Mouse (Mus musculus): ENCODE measurements at regions not wholly inside any gene's neighbourhood (a gene's known extent, or its start where the extent isn't known, plus 50 kb on each side); places are given as distances from the start of the nearest gene placed in this dataset.
A peak's percentile ranks its signal among the peaks of the same experiment; 100 is the strongest.

DNA sequence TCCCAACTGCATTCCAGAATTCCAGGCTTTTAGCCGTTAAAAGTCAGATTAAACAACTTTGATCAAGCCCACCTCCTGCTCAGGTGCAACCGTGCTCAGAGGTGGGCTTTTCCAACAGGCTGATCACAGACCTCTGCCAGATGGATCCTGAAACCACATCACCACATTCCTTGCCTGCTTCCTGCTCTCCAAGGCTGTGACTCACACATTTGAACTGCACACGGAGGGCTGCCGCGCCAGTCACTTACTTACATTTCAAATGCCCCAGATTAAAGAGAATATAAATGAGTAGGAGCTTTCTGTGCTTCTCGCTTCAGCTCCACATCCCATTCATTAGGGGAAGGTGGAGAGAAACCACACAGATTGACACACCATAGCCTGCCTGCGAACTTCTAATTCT lies 367.6 kb downstream of the Rpl36a-ps1 start:
- Histone ChIP-seq H3K27me3 (no peaks in the 10 kb centered on the region), H3K9me3 (0 out of 2 replicates have a peak, but pooled peaks cover 5% of the 10 kb centered on the region), H3K36me3 (no peaks in the 10 kb centered on the region), H3K4me2 (replicated peaks) (no peak overlapping the region), H3K27ac (replicated peaks) (no peak overlapping the region), H3K4me1 (no peaks in the 10 kb centered on the region), H3K9ac (replicated peaks) (no peak overlapping the region), H3K4me3 (no peak overlapping the region)
- WGBS = 59% methylated on average over 7 of the region's 7 CpGs
- no peak for ATAC-seq (ENCODE audit: low FRiP score, low read depth)

DNA sequence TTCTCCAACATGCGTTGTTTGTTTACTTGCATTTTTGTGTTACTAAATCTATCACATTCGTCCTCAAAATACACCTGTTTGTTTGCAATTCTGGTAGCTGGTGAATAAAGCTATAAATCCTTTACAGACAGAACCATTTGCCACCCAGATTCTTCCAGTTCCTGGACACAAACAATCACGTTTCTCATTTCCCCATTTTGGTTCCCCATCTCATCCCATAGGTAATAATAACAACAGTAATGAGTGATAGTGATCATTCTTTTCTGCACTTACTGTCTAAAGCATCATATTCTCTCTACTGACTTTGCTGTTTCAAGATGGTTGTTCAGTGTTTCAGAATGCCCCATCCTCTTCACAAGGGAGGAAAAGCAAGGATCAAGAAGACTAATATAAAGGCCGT lies 368.3 kb downstream of the Rpl36a-ps1 start:
- ATAC-seq (ENCODE audit: low FRiP score, low read depth) = no peak
- no peak overlapping the region for H3K27ac ChIP-seq (replicated peaks)
- 0 out of 2 replicates have a peak, but pooled peaks cover 5% of the 10 kb centered on the region for H3K9me3 ChIP-seq
- no peak overlapping the region for H3K4me3 ChIP-seq
- no peak overlapping the region for H3K4me2 ChIP-seq (replicated peaks)
- H3K4me1 ChIP-seq = no peaks in the 10 kb centered on the region
- no peak overlapping the region for H3K9ac ChIP-seq (replicated peaks)
- no peaks in the 10 kb centered on the region for H3K36me3 ChIP-seq
- H3K27me3 ChIP-seq = no peaks in the 10 kb centered on the region
- 90% methylated on average over 4 of the region's 4 CpGs for WGBS

DNA sequence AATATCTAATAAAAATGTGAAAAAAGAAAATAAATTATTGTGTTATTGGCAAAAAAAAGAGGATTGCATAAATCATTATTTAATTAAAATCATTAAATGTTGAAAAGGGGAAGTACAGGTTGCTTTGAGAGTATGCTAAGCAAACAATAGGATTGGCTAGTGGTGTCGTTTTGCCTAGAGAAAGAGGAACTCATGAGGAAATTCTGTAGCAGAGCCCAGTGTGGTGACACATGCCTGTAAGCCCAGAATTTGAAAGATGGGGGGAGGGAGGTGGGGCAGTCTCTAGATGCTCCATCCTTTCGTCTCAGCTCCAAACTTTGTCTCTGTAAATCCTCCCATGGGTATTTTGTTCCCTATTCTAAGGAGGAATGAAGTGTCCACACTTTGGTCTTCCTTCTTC lies 388.3 kb downstream of the Rpl36a-ps1 start:
- Histone ChIP-seq H3K4me2 (replicated peaks) (no peak overlapping the region), H3K9me3 (no peaks in the 10 kb centered on the region), H3K9ac (replicated peaks) (no peak overlapping the region), H3K27me3 (no peaks in the 10 kb centered on the region), H3K27ac (replicated peaks) (no peak overlapping the region), H3K36me3 (no peaks in the 10 kb centered on the region), H3K4me1 (0 out of 2 replicates have a peak, but pooled peaks cover 3% of the 10 kb centered on the region), H3K4me3 (no peak overlapping the region)
- WGBS = 68% methylated on average over 2 of the region's 2 CpGs
- no peak for ATAC-seq (ENCODE audit: low FRiP score, low read depth)

DNA sequence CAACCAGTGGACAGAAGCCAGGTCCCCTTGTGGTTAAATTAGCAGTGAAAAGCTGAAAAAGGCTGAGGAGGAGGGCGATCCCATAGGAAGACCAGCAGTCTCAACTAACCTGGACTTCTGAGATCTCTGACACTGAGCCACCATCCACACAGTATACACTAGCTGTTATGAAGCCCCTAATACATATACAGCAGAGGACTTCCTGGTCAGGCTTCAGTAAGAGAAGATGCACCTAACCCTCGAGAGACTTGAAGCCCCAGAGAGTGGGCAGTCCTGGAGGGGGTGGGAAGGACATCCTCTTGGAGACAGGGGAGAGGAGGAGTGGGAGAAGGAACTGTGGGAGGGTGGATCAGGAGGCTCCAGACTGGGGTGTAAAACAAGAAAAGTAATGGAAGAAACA lies 397.9 kb downstream of the Rpl36a-ps1 start:
- H3K9ac ChIP-seq (replicated peaks) = no peak overlapping the region
- H3K4me2 ChIP-seq (replicated peaks) = no peak overlapping the region
- H3K27ac ChIP-seq (replicated peaks) = no peak overlapping the region
- H3K4me1 ChIP-seq = no peaks in the 10 kb centered on the region
- H3K9me3 ChIP-seq = no peaks in the 10 kb centered on the region
- WGBS = 89% methylated on average over 2 of the region's 2 CpGs
- H3K4me3 ChIP-seq = no peak overlapping the region
- no peak for ATAC-seq (ENCODE audit: low FRiP score, low read depth)
- H3K27me3 ChIP-seq = no peaks in the 10 kb centered on the region
- no peaks in the 10 kb centered on the region for H3K36me3 ChIP-seq

- 7% methylated on average over 4 of the region's 4 CpGs for WGBS
- H3K9me3 ChIP-seq = no peaks in the 10 kb centered on the region
- no peak overlapping the region for H3K4me3 ChIP-seq
- no peak overlapping the region for H3K9ac ChIP-seq (replicated peaks)
- H3K4me1 ChIP-seq = no peaks in the 10 kb centered on the region
- no peaks in the 10 kb centered on the region for H3K27me3 ChIP-seq
- no peak overlapping the region for H3K27ac ChIP-seq (replicated peaks)
- peak; percentile 84 for ATAC-seq (ENCODE audit: low FRiP score, low read depth)
- no peak overlapping the region for H3K4me2 ChIP-seq (replicated peaks)
- H3K36me3 ChIP-seq = no peaks in the 10 kb centered on the region
Measured at GRCm38 (mm10) chr14:98589846-98590245, 404.3 kb downstream of the Rpl36a-ps1 start.

DNA sequence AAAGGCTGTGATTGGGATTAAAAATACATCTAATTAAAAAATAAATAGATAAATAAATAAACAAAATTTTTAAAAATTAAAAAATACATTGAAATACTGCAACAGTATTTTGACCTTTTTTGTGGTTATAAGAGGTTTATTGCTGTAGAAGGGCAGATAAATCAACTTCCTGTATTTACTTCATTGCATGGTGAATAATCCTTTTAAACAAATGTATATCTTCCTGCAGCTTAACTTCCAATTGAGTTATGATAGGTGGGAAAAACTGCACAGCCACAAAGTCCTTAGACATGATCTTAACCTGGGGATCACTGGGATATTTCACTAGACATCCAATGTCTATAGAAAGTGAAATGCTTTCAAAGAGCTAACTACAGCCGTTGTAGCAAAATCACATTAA lies 402.1 kb upstream of the Dach1 start:
- H3K27me3 ChIP-seq = no peaks in the 10 kb centered on the region
- no peaks in the 10 kb centered on the region for H3K4me1 ChIP-seq
- no peaks in the 10 kb centered on the region for H3K9me3 ChIP-seq
- WGBS = 93% methylated on average over 1 of the region's 1 CpGs
- no peak overlapping the region for H3K4me3 ChIP-seq
- H3K27ac ChIP-seq (replicated peaks) = no peak overlapping the region
- ATAC-seq (ENCODE audit: low FRiP score, low read depth) = no peak
- H3K36me3 ChIP-seq = no peaks in the 10 kb centered on the region
- no peak overlapping the region for H3K4me2 ChIP-seq (replicated peaks)
- no peak overlapping the region for H3K9ac ChIP-seq (replicated peaks)

GRCm38 (mm10) chr14:98562002-98562401 lies 392.4 kb upstream of the Dach1 start:
- no peaks in the 10 kb centered on the region for H3K4me1 ChIP-seq
- H3K27me3 ChIP-seq = no peaks in the 10 kb centered on the region
- no peak for ATAC-seq (ENCODE audit: low FRiP score, low read depth)
- no peaks in the 10 kb centered on the region for H3K36me3 ChIP-seq
- H3K9me3 ChIP-seq = no peaks in the 10 kb centered on the region
- no peak overlapping the region for H3K4me3 ChIP-seq
- no peak overlapping the region for H3K4me2 ChIP-seq (replicated peaks)
- no peak overlapping the region for H3K27ac ChIP-seq (replicated peaks)
- H3K9ac ChIP-seq (replicated peaks) = no peak overlapping the region

- Histone ChIP-seq H3K9ac (replicated peaks) (no peak overlapping the region), H3K36me3 (no peaks in the 10 kb centered on the region), H3K4me1 (peaks cover 8% of the 10 kb centered on the region; the same call in 1 of the 2 replicates), H3K4me3 (no peak overlapping the region), H3K9me3 (no peaks in the 10 kb centered on the region), H3K4me2 (replicated peaks) (no peak overlapping the region), H3K27me3 (no peaks in the 10 kb centered on the region), H3K27ac (replicated peaks) (no peak overlapping the region)
- ATAC-seq (ENCODE audit: low FRiP score, low read depth) = no peak
- WGBS = 98% methylated on average over 1 of the region's 1 CpGs
Measured at GRCm38 (mm10) chr14:98539792-98540191, 370.2 kb upstream of the Dach1 start.

GRCm38 (mm10) chr14:98538267-98538666 lies 368.7 kb upstream of the Dach1 start:
- no peak overlapping the region for H3K4me3 ChIP-seq
- peaks cover 8% of the 10 kb centered on the region; the same call in 1 of the 2 replicates for H3K4me1 ChIP-seq
- H3K9me3 ChIP-seq = no peaks in the 10 kb centered on the region
- no peaks in the 10 kb centered on the region for H3K27me3 ChIP-seq
- ATAC-seq (ENCODE audit: low FRiP score, low read depth) = peak; percentile 70
- no peak overlapping the region for H3K9ac ChIP-seq (replicated peaks)
- no peak overlapping the region for H3K27ac ChIP-seq (replicated peaks)
- H3K4me2 ChIP-seq (replicated peaks) = no peak overlapping the region
- no peaks in the 10 kb centered on the region for H3K36me3 ChIP-seq
- WGBS = 12% methylated on average over 4 of the region's 4 CpGs

DNA sequence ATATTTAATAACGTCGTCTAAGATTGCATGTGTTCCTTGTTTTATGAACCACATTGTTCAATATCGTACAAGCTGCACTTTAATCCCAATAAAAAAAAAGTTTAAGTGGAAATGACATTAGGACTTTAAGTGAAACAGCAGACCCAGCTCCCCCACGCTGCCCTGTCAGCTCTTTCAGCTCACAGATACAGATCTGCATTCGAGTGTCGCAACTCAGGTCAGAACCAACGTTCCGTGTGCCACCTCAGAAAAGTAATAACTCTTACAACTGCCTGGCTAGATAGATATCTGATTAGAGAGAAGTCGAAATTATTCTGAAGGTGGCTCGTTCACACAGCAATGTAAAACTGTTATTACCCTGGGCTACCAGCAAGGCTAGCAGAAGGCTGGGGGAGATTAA lies 364.0 kb upstream of the Dach1 start:
- Histone ChIP-seq H3K4me2 (replicated peaks) (no peak overlapping the region), H3K9me3 (no peaks in the 10 kb centered on the region), H3K9ac (replicated peaks) (no peak overlapping the region), H3K27me3 (no peaks in the 10 kb centered on the region), H3K36me3 (no peaks in the 10 kb centered on the region), H3K4me1 (peaks cover 8% of the 10 kb centered on the region; the same call in 1 of the 2 replicates), H3K4me3 (no peak overlapping the region), H3K27ac (replicated peaks) (no peak overlapping the region)
- 87% methylated on average over 10 of the region's 10 CpGs for WGBS
- ATAC-seq (ENCODE audit: low FRiP score, low read depth) = no peak

- Histone ChIP-seq H3K9ac (replicated peaks) (no peak overlapping the region), H3K36me3 (no peaks in the 10 kb centered on the region), H3K27me3 (no peaks in the 10 kb centered on the region), H3K4me1 (no peaks in the 10 kb centered on the region; the same call in 1 of the 2 replicates), H3K9me3 (no peaks in the 10 kb centered on the region), H3K4me2 (replicated peaks) (no peak overlapping the region), H3K27ac (replicated peaks) (no peak overlapping the region), H3K4me3 (no peak overlapping the region)
- WGBS = 97% methylated on average over 3 of the region's 3 CpGs
- ATAC-seq (ENCODE audit: low FRiP score, low read depth) = no peak
Measured at GRCm38 (mm10) chr14:98520966-98521365, 351.4 kb upstream of the Dach1 start.

GRCm38 (mm10) chr14:98505321-98505720 lies 335.8 kb upstream of the Dach1 start:
- H3K4me3 ChIP-seq = no peak overlapping the region
- H3K4me2 ChIP-seq (replicated peaks) = no peak overlapping the region
- H3K4me1 ChIP-seq = no peaks in the 10 kb centered on the region
- H3K9me3 ChIP-seq = no peaks in the 10 kb centered on the region
- H3K9ac ChIP-seq (replicated peaks) = no peak overlapping the region
- H3K27me3 ChIP-seq = no peaks in the 10 kb centered on the region
- no peaks in the 10 kb centered on the region for H3K36me3 ChIP-seq
- H3K27ac ChIP-seq (replicated peaks) = no peak overlapping the region
- no peak for ATAC-seq (ENCODE audit: low FRiP score, low read depth)
- WGBS = 91% methylated on average over 6 of the region's 6 CpGs

- ATAC-seq (ENCODE audit: low FRiP score, low read depth) = no peak
- H3K4me3 ChIP-seq = no peak overlapping the region
- WGBS = 86% methylated on average over 8 of the region's 8 CpGs
Measured at GRCm38 (mm10) chr14:98477416-98477815, 307.9 kb upstream of the Dach1 start.

More at GRCm38 (mm10) chr14:98477416-98477815, 307.9 kb upstream of the Dach1 start:
- H3K36me3 ChIP-seq = no peaks in the 10 kb centered on the region
- H3K9me3 ChIP-seq = no peaks in the 10 kb centered on the region
- no peak overlapping the region for H3K4me2 ChIP-seq (replicated peaks)
- H3K9ac ChIP-seq (replicated peaks) = no peak overlapping the region
- no peak overlapping the region for H3K27ac ChIP-seq (replicated peaks)
- H3K4me1 ChIP-seq = peaks cover under 1% of the 10 kb centered on the region; the same call in 1 of the 2 replicates
- no peaks in the 10 kb centered on the region for H3K27me3 ChIP-seq

All from midbrain, embryonic 12.5 days (tissue).